In the genomic region with DNA sequence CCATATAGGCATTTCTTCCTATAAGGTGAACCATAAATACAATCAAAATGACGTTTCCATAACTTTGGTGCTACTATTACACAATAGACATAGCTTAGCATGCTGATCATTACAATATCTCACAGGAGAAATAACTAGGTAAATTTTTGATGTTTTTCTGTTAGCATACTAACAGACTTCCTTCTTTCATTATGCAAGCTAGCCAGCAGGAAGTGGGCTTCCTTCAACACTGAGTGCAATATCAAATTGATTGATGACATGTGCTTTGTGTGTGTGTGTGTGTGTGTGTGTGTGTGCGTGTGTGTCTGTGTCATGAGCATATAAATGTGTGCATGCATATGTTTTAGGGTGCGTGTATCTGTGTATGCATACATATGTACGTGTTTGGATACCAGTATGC, we compare ENCODE assay signal across 28 mouse cellular contexts. TPM values are rescaled to one million over a fixed set of nuclear protein-coding genes. Genes with fewer than 3 reads are reported as not detected.
DNase-seq lines count a peak whose midpoint lies in the region; ATAC-seq lines count a peak whose summit lies in the region.
"Had no signal": no experiment of that assay in that cellular context is flagged by ENCODE, and none has a peak within 500 bp of the region (broad histone marks: within the 10 kb centered on the region; RNA-seq: fewer than 3 reads in every experiment).

No protein-coding gene starts in this region.

- WGBS in forebrain, embryonic 14.5 days = 91% methylated on average over 4 of the region's 4 CpGs

- no peak for DNase-seq in forebrain, embryonic 14.5 days (ENCODE audit: low spot score)
- no peak for DNase-seq in kidney, adult 9 months
- no peak for DNase-seq in layer of hippocampus, adult 11-12 months (ENCODE audit: low spot score)
- no peak for DNase-seq in kidney, adult 18-20 months
- DNase-seq: adrenal gland, adult 2 months; adrenal gland, adult 8-10 months; adrenal gland, postnatal 10 days; adrenal gland, postnatal 14 days; adrenal gland, postnatal 25 days; adrenal gland, postnatal 36 days; B cell, adult 2 months; cerebellum, adult 11 months; cerebellum, adult 11-12 months had no signal

- no peak overlapping the region for H3K27ac ChIP-seq in forebrain, embryonic 14.5 days (ENCODE audit: low read depth, low read length)

- no peaks in the 10 kb centered on the region for H3K4me1 ChIP-seq in forebrain, embryonic 14.5 days (ENCODE audit: control insufficient read depth, insufficient read depth, low read length)

- ATAC-seq in common myeloid progenitor, adult 5-6 weeks (replicated peaks; ENCODE audit: low read depth, poor library complexity, severe bottlenecking) = peak; percentile 73
- peak; percentile 87 for ATAC-seq in granulocyte monocyte progenitor cell, adult 5-6 weeks (replicated peaks; ENCODE audit: poor library complexity, severe bottlenecking)
- ATAC-seq in hematopoietic stem cell, adult 5-6 weeks (replicated peaks in 1 of 2; ENCODE audit: insufficient read depth in 1 of 2, low FRiP score in 2 of 2, low TSS enrichment in 1 of 2, low read depth in 1 of 2, poor library complexity in 2 of 2, severe bottlenecking in 2 of 2) = peak; percentile 85 to 86
- peak; percentile 87 for ATAC-seq in megakaryocyte progenitor cell, adult 5-6 weeks (replicated peaks; ENCODE audit: poor library complexity)
- ATAC-seq in forebrain, embryonic 14.5 days = no peak
- ATAC-seq: activated CD4-positive, CD25-positive, alpha-beta regulatory T cell, adult 4 months; CD4-positive, CD25-positive, alpha-beta regulatory T cell, adult 4 months; Patski had no signal

- H3K4me2 ChIP-seq in forebrain, embryonic 14.5 days (ENCODE audit: low read length) = no peak overlapping the region

- H3K9me3 ChIP-seq in forebrain, embryonic 14.5 days (replicated peaks; ENCODE audit: control insufficient read depth, low read length) = no peaks in the 10 kb centered on the region
- H3K9me3 ChIP-seq: G1E had no signal

- no peaks in the 10 kb centered on the region for H3K27me3 ChIP-seq in forebrain, embryonic 14.5 days (replicated peaks; ENCODE audit: control insufficient read depth, insufficient read depth, low read length)
- H3K27me3 ChIP-seq: CH12.LX, Patski had no signal

- H3K4me3 ChIP-seq in forebrain, embryonic 14.5 days (ENCODE audit: low read depth, low read length) = no peak overlapping the region

- no peak overlapping the region for H3K9ac ChIP-seq in forebrain, embryonic 14.5 days (ENCODE audit: low read length)

- H3K36me3 ChIP-seq in forebrain, embryonic 14.5 days (ENCODE audit: control insufficient read depth, insufficient read depth, low read length) = no peaks in the 10 kb centered on the region
- H3K36me3 ChIP-seq: G1E had no signal

RNA-seq across cellular contexts. Expression of a gene that starts 6.2 kb away (rescaled TPM):
- total RNA-seq in common myeloid progenitor, adult 5-6 weeks (2017) = not detected in 2 replicates
- not detected in 2 replicates for total RNA-seq in granulocyte monocyte progenitor cell, adult 5-6 weeks (2014; fragmentation: Nextera tagmentation)
- total RNA-seq in granulocyte monocyte progenitor cell, adult 5-6 weeks (2017) = not detected in 2 replicates
- not detected in 2 replicates for total RNA-seq in hematopoietic stem cell, adult 5-6 weeks (2017)
- not detected in 2 replicates for total RNA-seq in megakaryocyte progenitor cell, adult 5-6 weeks (2015)
- total RNA-seq in megakaryocyte progenitor cell, adult 5-6 weeks (2017) = not detected in 2 replicates
- not detected in 2 replicates for polyA plus RNA-seq in forebrain, embryonic 14.5 days (2014; fragmentation: Nextera tagmentation; extraction: Ambion mirVana)
- total RNA-seq: adrenal gland, adult 18-20 months; adrenal gland, adult 2 months; adrenal gland, adult 8-10 months; adrenal gland, postnatal 10 days; adrenal gland, postnatal 14 days; adrenal gland, postnatal 25 days; adrenal gland, postnatal 36 days; adrenal gland, postnatal 4 days; CH12.LX; ES-E14; G1E; MEL had no signal
- polyA plus RNA-seq: activated CD4-positive, CD25-positive, alpha-beta regulatory T cell, adult 4 months; adrenal gland, adult 2 months; brain, embryonic 14.5 days; CD4-positive, CD25-positive, alpha-beta regulatory T cell, adult 4 months; G1E; Patski had no signal

RNA-seq across cellular contexts. Expression of a gene that starts 33.9 kb away (rescaled TPM):
- total RNA-seq in common myeloid progenitor, adult 5-6 weeks (2017) = not detected in 2 replicates
- total RNA-seq in granulocyte monocyte progenitor cell, adult 5-6 weeks (2014; fragmentation: Nextera tagmentation) = not detected in 2 replicates
- total RNA-seq in granulocyte monocyte progenitor cell, adult 5-6 weeks (2017) = not detected in 2 replicates
- not detected in 2 replicates for total RNA-seq in hematopoietic stem cell, adult 5-6 weeks (2017)
- not detected in 2 replicates for total RNA-seq in megakaryocyte progenitor cell, adult 5-6 weeks (2015)
- not detected in 2 replicates for total RNA-seq in megakaryocyte progenitor cell, adult 5-6 weeks (2017)
- not detected in 2 replicates for polyA plus RNA-seq in forebrain, embryonic 14.5 days (2014; fragmentation: Nextera tagmentation; extraction: Ambion mirVana)
- total RNA-seq: adrenal gland, adult 18-20 months; adrenal gland, adult 2 months; adrenal gland, adult 8-10 months; adrenal gland, postnatal 10 days; adrenal gland, postnatal 14 days; adrenal gland, postnatal 25 days; adrenal gland, postnatal 36 days; adrenal gland, postnatal 4 days; CH12.LX; ES-E14; G1E; MEL had no signal
- polyA plus RNA-seq: activated CD4-positive, CD25-positive, alpha-beta regulatory T cell, adult 4 months; adrenal gland, adult 2 months; brain, embryonic 14.5 days; C2C12; CD4-positive, CD25-positive, alpha-beta regulatory T cell, adult 4 months; G1E; Patski had no signal
